Mouse (Mus musculus) small intestine, adult 2 months (tissue): ENCODE data around the gene Dnttip1.

Experiments used
- CTCF ChIP-seq: fragments of 200-500 bp; IDR thresholded peaks from 2 replicates; pipeline ENCODE4 v1.5.1; 2012; ENCODE audit warnings: low read depth, mild to moderate bottlenecking, control low read depth, inconsistent platforms, low read length, moderate library complexity, mixed read lengths; ENCODE audit not compliant: insufficient replicate concordance, insufficient read length; ENCODE audit errors: extremely low read depth
- POLR2A ChIP-seq: fragments of 200-500 bp; IDR thresholded peaks from 2 replicates; pipeline ENCODE4 v1.6.1; 2012; ENCODE audit warnings: low read depth, mild to moderate bottlenecking, control low read depth, inconsistent platforms, low read length, moderate library complexity

- TF ChIP-seq CTCF (no peak), POLR2A (no peak)
Measured at GRCm38 (mm10) chr2:164800252-164801004, 54.6 kb downstream of the Dnttip1 start.
